ENCODE assay signal across 10 mouse cellular contexts in genomic region chr9:84178705-84179104, GRCm38 (mm10).
DNase-seq lines count a peak whose midpoint lies in the region; ATAC-seq and TF ChIP-seq lines count a peak whose summit lies in the region.
"Had no signal": no experiment of that assay in that cellular context is flagged by ENCODE, and none has a peak within 500 bp of the region (broad histone marks: within the 10 kb centered on the region; RNA-seq: fewer than 3 reads in every experiment).

No protein-coding gene starts in this region.

- H3K36me3 ChIP-seq in heart, adult 2 months (ENCODE audit: control insufficient read depth, insufficient read depth, low read length), result no peaks in the 10 kb centered on the region
- H3K36me3 ChIP-seq in forebrain, postnatal 0 days (ENCODE audit: insufficient read depth), result no peaks in the 10 kb centered on the region
- H3K36me3 ChIP-seq: midbrain, embryonic 15.5 days had no signal

- H3K79me2 ChIP-seq in heart, adult 2 months (replicated peaks; ENCODE audit: control insufficient read depth, insufficient read depth, low read length), result no peaks in the 10 kb centered on the region

- TF ChIP-seq EP300 in heart, adult 2 months (IDR thresholded peaks at IDR 0.05; ENCODE audit: insufficient read depth, low read depth, low read length), result no peak

- H3K9ac ChIP-seq in heart, adult 2 months (ENCODE audit: low read depth, low read length), result no peak overlapping the region
- no peak overlapping the region for H3K9ac ChIP-seq in forebrain, postnatal 0 days
- H3K9ac ChIP-seq: midbrain, embryonic 15.5 days had no signal

- TF ChIP-seq POLR2A in heart, adult 2 months (IDR thresholded peaks at IDR 0.05; ENCODE audit: insufficient read depth, low read depth, low read length), result no peak
- TF ChIP-seq POLR2A in cerebellum, adult 2 months (IDR thresholded peaks at IDR 0.05; ENCODE audit: borderline replicate concordance, insufficient read depth, low read length), result no peak

- no peak overlapping the region for H3K4me2 ChIP-seq in forebrain, postnatal 0 days (ENCODE audit: low read depth)
- H3K4me2 ChIP-seq: midbrain, embryonic 15.5 days had no signal

- intact Hi-C loops in heart, adult 2 months (cut with DNase I), result no loop called here
- intact Hi-C loops in heart, postnatal 25 days (cut with DNase I), result no loop called here

- WGBS in heart, adult 2 months, result 42% methylated on average over 5 of the region's 5 CpGs
- WGBS in cerebellum, adult 2 months, result 30% methylated on average over 5 of the region's 5 CpGs
- WGBS in forebrain, postnatal 0 days, result 83% methylated on average over 5 of the region's 5 CpGs

- no peaks in the 10 kb centered on the region for H3K9me3 ChIP-seq in forebrain, postnatal 0 days (ENCODE audit: low read length)

- no peak overlapping the region; the same call in 1 of the 2 replicates for H3K4me3 ChIP-seq in heart, adult 2 months
- H3K4me3 ChIP-seq in cerebellum, adult 2 months (replicated peaks; ENCODE audit: insufficient read depth, low read depth, low read length), result no peak overlapping the region
- H3K4me3 ChIP-seq in forebrain, postnatal 0 days (ENCODE audit: low read depth, low read length), result no peak overlapping the region
- H3K4me3 ChIP-seq: midbrain, embryonic 15.5 days had no signal

- no peak for ATAC-seq in megakaryocyte, adult 5-6 weeks (ENCODE audit: poor library complexity, severe bottlenecking)
- no peak for ATAC-seq in forebrain, postnatal 0 days
- ATAC-seq: midbrain, embryonic 15.5 days had no signal

- no peak for TF ChIP-seq CTCF in heart, adult 2 months (IDR thresholded peaks at IDR 0.05)
- no peak for TF ChIP-seq CTCF in cerebellum, adult 2 months (IDR thresholded peaks at IDR 0.05; ENCODE audit: borderline replicate concordance, insufficient read depth, low read depth, low read length)
- TF ChIP-seq CTCF in forebrain, postnatal 0 days (IDR thresholded peaks at IDR 0.05; ENCODE audit: low read depth), result no peak

- H3K27ac ChIP-seq in heart, adult 2 months, result peak overlapping the region; percentile 73
- H3K27ac ChIP-seq in cerebellum, adult 2 months (ENCODE audit: insufficient read depth, low read length), result peak overlapping the region; percentile 11; the same call in 1 of the 2 replicates
- no peak overlapping the region for H3K27ac ChIP-seq in forebrain, postnatal 0 days (ENCODE audit: low read depth, low read length)
- H3K27ac ChIP-seq: midbrain, embryonic 15.5 days had no signal

- H3K4me1 ChIP-seq in heart, adult 2 months (ENCODE audit: control insufficient read depth, insufficient read depth, low read length), result no peaks in the 10 kb centered on the region
- H3K4me1 ChIP-seq in cerebellum, adult 2 months (ENCODE audit: control insufficient read depth, insufficient read depth, low read length), result peaks cover 6% of the 10 kb centered on the region; the same call in 1 of the 2 replicates
- H3K4me1 ChIP-seq in forebrain, postnatal 0 days (ENCODE audit: insufficient read depth), result peaks cover 3% of the 10 kb centered on the region; the same call in 1 of the 2 replicates
- H3K4me1 ChIP-seq: midbrain, embryonic 15.5 days had no signal

- DNase-seq in heart, adult 2 months, result peak in 1 of 2 experiments; percentile 6
- no peak for DNase-seq in heart, postnatal 25 days (ENCODE audit: low spot score)
- peak; percentile 29 to 41 for DNase-seq in cerebellum, adult 2 months
- DNase-seq in heart, postnatal 4 days, result peak; percentile 14
- peak; percentile 2 for DNase-seq in lung, postnatal 25 days (ENCODE audit: low spot score)
- no peak for DNase-seq in right cerebral cortex, postnatal 36 days (ENCODE audit: low spot score in 2 of 2)
- DNase-seq in forebrain, postnatal 0 days, result no peak
- DNase-seq: adrenal gland, adult 8-10 months had no signal

- no peaks in the 10 kb centered on the region for H3K27me3 ChIP-seq in heart, adult 2 months (ENCODE audit: control insufficient read depth, insufficient read depth, low read length)
- no peaks in the 10 kb centered on the region for H3K27me3 ChIP-seq in cerebellum, adult 2 months (ENCODE audit: control insufficient read depth, insufficient read depth, low read length)
- no peaks in the 10 kb centered on the region for H3K27me3 ChIP-seq in forebrain, postnatal 0 days (ENCODE audit: insufficient read depth, low read length)
- H3K27me3 ChIP-seq: midbrain, embryonic 15.5 days had no signal

Comparison
In these comparisons a context has a peak if more than half of its experiments do, and no peak if none do; other contexts are left out.
1. DNase-seq: peak in cerebellum, adult 2 months (2 of 2), heart, postnatal 4 days (single experiment) and lung, postnatal 25 days (single experiment); none in heart, postnatal 25 days (single experiment), right cerebral cortex, postnatal 36 days (0 of 2) and forebrain, postnatal 0 days (single experiment).